Mouse (Mus musculus): Measurements from ENCODE around the gene Olfr218.
"Not testable (repeated sequence)": the region's sequence is repeated elsewhere in the genome, so short reads cannot be mapped to it uniquely, and the experiment has no call there.

The Olfr218 gene

DNA sequence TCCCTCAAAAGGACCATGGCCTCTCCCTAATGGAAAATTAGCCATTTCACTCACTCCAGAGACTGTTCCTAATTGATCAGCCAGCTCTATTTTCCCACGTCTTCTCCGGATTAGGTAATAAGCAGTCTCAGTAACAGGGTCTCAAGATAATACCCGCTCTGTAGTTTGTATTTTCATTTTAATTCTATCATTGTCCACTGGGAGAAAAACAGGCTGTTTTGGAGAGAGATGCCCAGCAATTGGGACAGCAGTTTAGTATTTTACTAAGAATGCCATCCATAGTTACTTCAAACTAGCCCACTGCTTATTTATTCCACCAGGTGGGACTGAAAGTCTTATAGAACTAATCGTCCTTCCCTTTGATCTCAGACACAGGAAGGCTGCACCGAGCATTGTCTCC is at the start of gene Olfr218:
Olfr218 (plus strand) TSS at position 301 of the 400 bp plus-strand sequence.
- DNase-seq (ENCODE audit: extremely low read depth, insufficient read length, low spot score), result no peak

- DNase-seq (ENCODE audit: extremely low read depth, insufficient read length, low spot score), result no peak
Observed at GRCm38 (mm10) chr1:173174154-173174842, 23.3 kb upstream of the Olfr218 start.

GRCm38 (mm10) chr1:173190540-173190939 is 7.1 kb upstream of the Olfr218 start, which contains the start of gene Olfr1406:
Olfr1406 (minus strand) TSS chr1:173190640.
- DNase-seq (ENCODE audit: extremely low read depth, insufficient read length, low spot score), result no peak

GRCm38 (mm10) chr1:173192059-173192458 is 5.5 kb upstream of the Olfr218 start:
- no peak for DNase-seq (ENCODE audit: extremely low read depth, insufficient read length, low spot score)

DNA sequence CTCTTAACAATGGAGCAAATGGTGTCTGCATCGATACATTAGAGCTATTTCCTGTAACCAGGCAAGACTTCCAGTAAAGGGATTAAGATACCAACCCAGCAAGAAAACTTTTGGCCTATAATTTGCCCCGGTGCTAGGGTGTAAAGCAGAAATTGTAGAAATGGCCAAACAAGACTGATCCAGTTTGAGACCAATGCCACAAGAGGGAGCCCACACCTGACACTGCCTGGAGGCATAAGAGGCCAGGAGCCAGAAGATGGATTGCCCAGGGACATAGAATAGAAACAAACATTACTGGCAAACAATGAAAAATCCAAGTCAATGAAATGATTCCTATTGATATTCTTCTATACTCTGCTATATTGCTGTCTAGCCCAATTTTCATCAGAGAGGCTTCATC is 1.2 kb upstream of the Olfr218 start:
- DNase-seq (ENCODE audit: extremely low read depth, insufficient read length, low spot score), result no peak

DNA sequence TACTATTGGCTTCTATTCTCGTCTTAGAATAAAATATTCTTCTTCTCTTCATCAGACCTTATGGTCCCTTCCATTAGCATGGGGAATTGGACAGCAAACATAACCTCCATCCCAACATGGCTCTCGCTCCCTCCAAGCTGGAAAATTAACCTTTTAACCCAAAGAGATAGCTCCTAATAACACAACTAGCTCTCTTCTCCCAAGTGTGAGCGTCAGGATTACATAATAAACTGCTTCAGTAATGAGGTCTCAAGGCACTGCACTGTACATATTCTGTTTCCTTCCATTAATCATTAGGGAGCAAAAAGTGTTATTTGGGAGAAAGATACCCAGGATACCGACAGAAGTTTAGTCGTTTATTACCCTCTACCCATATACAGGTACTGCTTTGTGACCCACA is 14.5 kb downstream of the Olfr218 start, which contains the start of gene Olfr1404:
Olfr1404 (plus strand) TSS at position 301 of the 400 bp plus-strand sequence.
- DNase-seq (ENCODE audit: extremely low read depth, insufficient read length, low spot score), result no peak

- DNase-seq (ENCODE audit: extremely low read depth, insufficient read length, low spot score), result no peak
Observed at GRCm38 (mm10) chr1:173216481-173216880, 18.9 kb downstream of the Olfr218 start.

- DNase-seq (ENCODE audit: extremely low read depth, insufficient read length, low spot score), result no peak
Observed at GRCm38 (mm10) chr1:173227081-173227480, 29.5 kb downstream of the Olfr218 start, which contains the start of gene Fcer1a. Fcer1a (minus strand) TSS chr1:173227214.

DNA sequence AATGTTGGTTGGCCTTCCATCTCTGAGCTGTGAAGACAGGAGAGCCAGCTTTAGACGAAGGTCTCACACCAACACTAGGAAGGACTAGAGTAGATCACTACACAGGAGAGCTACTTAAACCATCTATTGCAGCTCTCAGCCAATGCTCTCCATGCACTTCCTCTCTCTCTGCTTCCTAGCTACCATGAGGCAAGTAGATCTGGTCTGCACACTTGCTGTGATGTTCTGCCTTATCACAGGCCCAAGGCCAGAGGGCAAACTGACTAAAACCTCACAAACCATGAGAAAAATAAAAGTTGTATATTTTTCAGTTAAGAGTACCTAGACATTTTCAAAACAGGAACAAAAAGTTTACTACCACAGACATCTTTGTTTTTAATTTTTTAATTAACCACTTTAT is 39.4 kb downstream of the Olfr218 start:
- not testable (repeated sequence) for DNase-seq (ENCODE audit: extremely low read depth, insufficient read length, low spot score)

GRCm38 (mm10) chr1:173249888-173250287 is 52.3 kb downstream of the Olfr218 start:
- no peak for DNase-seq (ENCODE audit: extremely low read depth, insufficient read length, low spot score)

All from 3134 (cell line).